Mouse (Mus musculus) lung, adult 2 months (tissue): ENCODE measurements around the gene Tsr3.

ENCODE experiments used
- CTCF ChIP-seq: fragments of 200-500 bp; IDR thresholded peaks from 2 replicates; pipeline ENCODE4 v1.5.1; 2011; ENCODE audit warnings: mild to moderate bottlenecking, low read length, control low read depth; ENCODE audit not compliant: insufficient read depth
- POLR2A ChIP-seq: fragments of 200-500 bp; IDR thresholded peaks from 2 replicates; pipeline ENCODE4 v1.6.1; 2011; ENCODE audit warnings: low read depth, mild to moderate bottlenecking, control low read depth, low read length, borderline replicate concordance; ENCODE audit errors: extremely low read depth

DNA sequence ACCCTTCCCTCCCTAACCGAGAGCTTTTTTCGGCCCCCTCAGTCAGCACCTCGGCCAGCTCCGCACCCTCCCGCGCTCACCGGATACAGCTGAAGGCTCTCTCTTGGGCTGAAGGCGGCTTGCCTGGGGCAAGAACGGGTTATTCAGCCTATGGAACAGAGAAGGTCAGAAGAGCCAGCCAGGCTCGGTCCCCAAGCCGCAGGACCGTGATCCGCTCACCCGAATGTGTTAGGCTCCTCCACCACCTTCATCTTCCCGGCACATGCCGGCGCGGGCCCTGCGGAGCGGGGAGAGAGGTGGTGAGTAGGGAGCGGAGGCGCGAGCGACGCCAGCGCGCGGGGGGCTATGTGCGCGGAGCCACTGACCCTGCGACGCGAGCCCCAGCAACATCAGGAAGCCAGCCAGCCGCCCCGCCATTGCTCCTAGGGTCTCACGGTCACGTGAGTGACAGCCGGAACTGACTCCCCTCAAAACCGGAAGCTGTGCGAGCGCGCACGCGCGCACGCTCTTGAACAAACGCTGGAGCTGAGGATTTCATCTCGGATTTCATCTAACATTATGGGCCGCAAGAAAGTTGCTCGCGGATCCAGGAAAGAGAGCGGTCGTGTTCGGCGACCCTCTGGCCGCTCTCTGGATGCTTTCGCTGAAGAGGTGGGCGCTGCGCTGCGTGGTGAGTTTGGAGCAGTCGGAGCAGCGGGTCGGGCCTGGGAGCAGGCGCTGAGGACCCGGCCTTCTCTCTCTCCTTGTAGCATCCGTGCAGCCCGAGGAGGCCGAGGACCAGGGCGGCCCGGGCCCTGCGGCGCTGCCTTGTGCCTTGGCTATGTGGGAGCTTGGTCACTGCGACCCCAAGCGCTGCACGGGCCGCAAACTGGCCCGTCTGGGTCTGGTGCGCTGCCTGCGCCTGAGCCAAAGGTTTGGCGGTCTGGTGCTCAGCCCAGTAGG lies at the start of gene Tsr3, which contains the start of gene Gnptg:
- no peak for TF ChIP-seq CTCF
- peak; percentile 70; the same call in 1 of the 2 replicates for TF ChIP-seq POLR2A
